Mouse (Mus musculus) liver, embryonic 14.5 days (tissue): ENCODE measurements around the gene Rnf39. TPM values are rescaled to one million over a fixed set of nuclear protein-coding genes. Genes with fewer than 3 reads are reported as not detected.

ENCODE experiments used
- ATAC-seq: fragments of 200-750 bp; cut with Nextera tagmentation; 2 replicates; pipeline ENCODE4 v1.8.0; 2017; ENCODE audit warnings: moderate number of reproducible peaks, mild to moderate bottlenecking, moderate library complexity; ENCODE audit not compliant: insufficient read depth
- DNase-seq, 3 experiments: peaks; one replicate each; pipeline ENCODE4 v3.0.0-alpha.2; 2012 to 2013; ENCODE audit warnings: low read depth in 3 of 3, low spot score in 3 of 3
- H3K27ac ChIP-seq: fragments of 300-500 bp; sonication (generic); 2 replicates; pipeline ENCODE4 v1.5.1; 2014; ENCODE audit warnings: moderate library complexity, mild to moderate bottlenecking, control low read depth, inconsistent platforms
- H3K27me3 ChIP-seq: fragments of 300-500 bp; sonication (generic); 2 replicates; pipeline ENCODE4 v1.6.1; 2014; ENCODE audit warnings: mild to moderate bottlenecking, low read length, moderate library complexity; ENCODE audit not compliant: control insufficient read depth, insufficient read depth
- H3K36me3 ChIP-seq: fragments of 300-500 bp; sonication (generic); replicated peaks from 2 replicates; pipeline ENCODE4 v1.6.1; 2014; ENCODE audit warnings: low read depth; ENCODE audit not compliant: control insufficient read depth, insufficient read depth
- H3K4me1 ChIP-seq, 2 experiments: fragments of 200-500 bp in 1 of 2; fragments of 300-500 bp in 1 of 2; sonication (generic) in 1 of 2; replicated peaks; 2 replicates each; pipeline ENCODE4 v1.6.1; 2012 to 2014; ENCODE audit warnings: antibody characterized with exemption in 1 of 2, inconsistent platforms in 1 of 2, low read length in 1 of 2; ENCODE audit not compliant: control insufficient read depth in 2 of 2, insufficient read depth in 2 of 2
- H3K4me2 ChIP-seq: fragments of 300-500 bp; sonication (generic); 2 replicates; pipeline ENCODE4 v1.6.1; 2014; ENCODE audit warnings: low read depth, mild to moderate bottlenecking, control low read depth, moderate library complexity
- H3K4me3 ChIP-seq, 2 experiments: fragments of 200-500 bp in 1 of 2; fragments of 300-500 bp in 1 of 2; sonication (generic) in 1 of 2; 2 replicates each; pipeline ENCODE4 v1.5.1; 2012 to 2014; ENCODE audit warnings: low read depth in 2 of 2, low read length in 2 of 2, mild to moderate bottlenecking in 2 of 2, control low read depth in 1 of 2, inconsistent platforms in 1 of 2, moderate library complexity in 1 of 2; ENCODE audit not compliant: insufficient read depth in 1 of 2
- H3K9ac ChIP-seq: fragments of 300-500 bp; sonication (generic); replicated peaks from 2 replicates; pipeline ENCODE4 v1.6.1; 2014; ENCODE audit warnings: mild to moderate bottlenecking, control low read depth, moderate library complexity
- H3K9me3 ChIP-seq: fragments of 300-500 bp; sonication (generic); 2 replicates; pipeline ENCODE4 v1.6.1; 2016; ENCODE audit warnings: low read length, mixed read lengths; ENCODE audit not compliant: control insufficient read depth
- CTCF ChIP-seq: IDR thresholded peaks from 2 replicates; pipeline ENCODE4 v1.5.1; 2016; ENCODE audit warnings: antibody characterized with exemption, low read depth, control low read depth
- EP300 ChIP-seq: IDR thresholded peaks from 2 replicates; pipeline ENCODE4 v1.6.1; 2016; ENCODE audit warnings: antibody characterized with exemption, low read depth
- WGBS: fragments of 180-500 bp; shearing (Covaris S2); extraction: QIAGEN DNeasy Blood & Tissue Kit; methylation state at CpG from one replicate; pipeline ENCODE4 v1.1.7; 2014; ENCODE audit not compliant: insufficient replicate concordance; 5-methylcytosine and 5-hydroxymethylcytosine counted together
- polyA plus RNA-seq, 2 experiments: library from polyadenylated mRNA; depleted of rRNA in 1 of 2; stranded (reverse) in 1 of 2; unstranded in 1 of 2; fragments of >200 nt; fragmentation: Nextera tagmentation in 1 of 2; extraction: Ambion mirVana in 1 of 2; gene quantifications; 2 replicates each; pipeline versions ENCODE4 v1.2.1 to v1.2.3; 2012 to 2014

Gene Rnf39
- polyA plus RNA-seq, 2 experiments: 0.02 TPM; not detected in 1

DNA sequence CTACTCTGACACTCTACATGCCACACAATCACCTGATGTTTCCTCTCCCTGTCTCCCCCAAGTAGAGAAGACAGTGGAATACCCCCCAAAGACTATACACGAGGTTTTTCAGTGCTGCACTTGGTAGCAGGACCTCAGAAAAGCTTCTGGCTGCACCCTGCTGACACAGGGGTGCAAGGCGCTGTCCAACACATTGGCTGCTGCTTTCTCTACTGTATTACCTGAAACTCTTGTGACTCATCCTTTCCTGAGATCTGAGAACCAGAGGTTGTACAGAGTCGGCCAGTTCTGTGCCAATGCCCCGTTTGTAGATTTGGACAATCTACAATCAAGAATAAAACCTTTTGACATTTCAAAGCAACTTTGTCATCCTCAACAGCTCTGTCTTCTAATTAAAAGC, 32.9 kb upstream of the Rnf39 start:
- Histone ChIP-seq H3K9me3 (no peaks in the 10 kb centered on the region), H3K36me3 (no peaks in the 10 kb centered on the region), H3K4me1 (no peaks in the 10 kb centered on the region), H3K27ac (no peak overlapping the region), H3K4me2 (no peak overlapping the region), H3K9ac (no peak overlapping the region), H3K27me3 (no peaks in the 10 kb centered on the region; the same call in 1 of the 2 replicates), H3K4me3 (no peak overlapping the region)
- TF ChIP-seq CTCF (no peak), EP300 (no peak)
- no peak for DNase-seq
- 38% methylated on average over 4 of the region's 4 CpGs for WGBS
- ATAC-seq: no peak

DNA sequence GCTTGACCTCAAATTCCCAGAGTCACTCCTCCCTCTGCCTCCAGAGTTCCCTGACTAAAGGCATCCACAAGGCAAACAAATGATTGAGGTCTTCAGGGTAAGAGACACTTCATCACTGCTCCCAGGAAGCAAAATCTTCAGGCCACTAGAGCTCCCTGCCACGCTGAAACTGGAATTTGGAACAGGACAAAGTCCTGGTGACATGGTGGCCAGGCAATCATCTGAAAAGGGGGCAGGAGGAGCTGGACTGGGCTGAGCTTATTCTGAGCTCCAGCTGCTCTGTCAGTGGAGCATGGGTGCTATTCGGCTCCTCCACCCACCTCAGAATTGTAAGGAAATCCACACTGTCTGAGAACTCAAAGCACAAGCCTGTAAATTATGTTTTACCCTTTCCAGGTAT, 30.7 kb upstream of the Rnf39 start:
- Histone ChIP-seq H3K36me3 (no peaks in the 10 kb centered on the region), H3K4me1 (no peaks in the 10 kb centered on the region), H3K27ac (no peak overlapping the region), H3K9ac (no peak overlapping the region), H3K27me3 (no peaks in the 10 kb centered on the region; the same call in none of the 2 replicates), H3K4me2 (no peak overlapping the region), H3K4me3 (no peak overlapping the region), H3K9me3 (no peaks in the 10 kb centered on the region)
- TF ChIP-seq EP300 (no peak), CTCF (no peak)
- DNase-seq (no peak), ATAC-seq (no peak)
- 25% methylated on average over 2 of the region's 2 CpGs for WGBS

DNA sequence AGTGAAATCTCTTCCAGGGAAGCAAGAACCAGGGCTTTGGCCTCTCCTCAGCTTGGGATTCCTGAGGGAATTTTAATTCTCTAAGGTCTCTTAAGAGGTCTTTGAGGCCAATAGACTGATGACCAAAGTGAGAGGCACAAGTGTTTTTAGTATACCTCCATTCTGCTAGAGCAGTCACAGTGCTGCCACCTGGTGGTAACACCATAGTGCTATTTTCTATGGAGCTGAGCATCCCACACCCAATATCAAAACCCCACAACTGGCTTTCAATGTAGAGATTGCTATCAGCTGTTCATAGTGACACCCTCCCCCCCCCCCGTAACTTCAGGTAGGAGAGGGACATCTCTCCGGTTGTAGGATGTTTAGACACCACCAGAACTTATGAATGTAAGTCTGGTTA, 28.6 kb upstream of the Rnf39 start:
- ATAC-seq: no peak
- DNase-seq: peak; percentile 43 to 57 (median 43)
- WGBS: 7% methylated on average over 2 of the region's 2 CpGs
- no peak overlapping the region for H3K4me2 ChIP-seq
- H3K9me3 ChIP-seq: no peaks in the 10 kb centered on the region
- TF ChIP-seq EP300 (no peak), CTCF (peak; percentile 83)
- H3K27ac ChIP-seq: no peak overlapping the region
- no peaks in the 10 kb centered on the region for H3K4me1 ChIP-seq
- H3K4me3 ChIP-seq: no peak overlapping the region
- no peak overlapping the region for H3K9ac ChIP-seq
- H3K36me3 ChIP-seq: no peaks in the 10 kb centered on the region
- H3K27me3 ChIP-seq: no peaks in the 10 kb centered on the region; the same call in none of the 2 replicates

DNA sequence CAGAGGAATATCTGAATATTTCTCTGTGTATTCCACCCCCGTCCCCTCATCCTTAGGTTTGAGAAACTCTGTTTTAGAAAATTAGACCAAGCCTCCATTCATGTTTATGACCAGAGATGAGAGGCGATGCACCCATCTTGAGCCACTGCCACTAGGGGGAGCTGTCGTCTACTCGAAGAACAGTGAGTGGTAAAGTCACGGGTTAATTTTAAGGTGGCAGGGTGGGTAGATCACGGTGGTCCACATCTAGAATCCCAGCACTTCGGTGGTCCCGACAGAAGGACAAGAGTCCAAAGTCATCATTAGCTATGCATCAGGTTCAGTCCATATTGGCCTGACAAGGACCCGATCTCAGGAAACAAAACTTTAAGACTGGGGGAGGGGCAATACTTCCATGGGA, 27.6 kb upstream of the Rnf39 start:
- no peak overlapping the region for H3K4me3 ChIP-seq
- no peak overlapping the region for H3K4me2 ChIP-seq
- DNase-seq (peak in 2 of 3 experiments; percentile 14 to 24), ATAC-seq (no peak)
- no peaks in the 10 kb centered on the region; the same call in none of the 2 replicates for H3K27me3 ChIP-seq
- WGBS: 8% methylated on average over 9 of the region's 9 CpGs
- no peaks in the 10 kb centered on the region for H3K4me1 ChIP-seq
- TF ChIP-seq CTCF: peak; percentile 90
- TF ChIP-seq EP300: no peak
- no peaks in the 10 kb centered on the region for H3K9me3 ChIP-seq
- H3K36me3 ChIP-seq: no peaks in the 10 kb centered on the region
- no peak overlapping the region for H3K9ac ChIP-seq
- H3K27ac ChIP-seq: no peak overlapping the region

DNA sequence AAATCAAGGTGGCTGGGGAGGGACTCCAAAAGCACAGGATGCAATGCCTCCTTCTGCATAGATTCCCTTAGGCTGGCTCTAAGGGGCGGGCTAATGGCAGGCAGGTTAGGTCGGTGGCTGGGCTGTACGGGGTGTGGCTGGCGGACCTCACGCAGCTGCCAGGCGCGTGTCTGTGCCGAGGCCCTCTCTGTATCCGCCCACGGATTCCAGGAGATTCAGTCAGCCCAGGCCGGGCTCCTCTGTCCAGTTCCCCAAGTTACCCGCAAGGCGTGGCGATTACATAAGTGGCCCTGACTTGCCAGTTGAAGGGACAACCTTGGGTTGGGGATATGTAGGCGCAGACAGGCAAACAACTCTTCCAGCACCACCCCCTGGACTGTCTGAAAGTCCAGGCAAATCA, 22.5 kb upstream of the Rnf39 start:
- ATAC-seq (no peak), DNase-seq (no peak)
- H3K4me2 ChIP-seq: no peak overlapping the region
- 37% methylated on average over 15 of the region's 15 CpGs for WGBS
- no peaks in the 10 kb centered on the region for H3K4me1 ChIP-seq
- no peak overlapping the region for H3K9ac ChIP-seq
- H3K27me3 ChIP-seq: no peaks in the 10 kb centered on the region; the same call in 1 of the 2 replicates
- H3K9me3 ChIP-seq: no peaks in the 10 kb centered on the region
- H3K27ac ChIP-seq: no peak overlapping the region
- H3K36me3 ChIP-seq: no peaks in the 10 kb centered on the region
- no peak overlapping the region for H3K4me3 ChIP-seq
- no peak for TF ChIP-seq CTCF
- TF ChIP-seq EP300: no peak
